Mouse (Mus musculus): ENCODE data around the gene Olfr1132.
"Not testable (repeated sequence)": the region's sequence is repeated elsewhere in the genome, so short reads cannot be mapped to it uniquely, and the experiment has no call there.

The Olfr1132 gene

GRCm38 (mm10) chr2:87637435-87637834, at the start of gene Olfr1132:
Olfr1132 (minus strand) TSS chr2:87637535.
- DNase-seq (ENCODE audit: low spot score): no peak

GRCm38 (mm10) chr2:87673564-87673963, 36.2 kb upstream of the Olfr1132 start, which contains the start of gene Olfr1135:
Olfr1135 (minus strand) TSS chr2:87673664.
- DNase-seq (ENCODE audit: low spot score): no peak

- DNase-seq (ENCODE audit: low spot score): no peak
These were observed 21.0 kb upstream of the Olfr1132 start, which contains the start of gene Olfr1134 for GRCm38 (mm10) chr2:87658360-87658759. Olfr1134 (minus strand) TSS chr2:87658460.

- no peak for DNase-seq (ENCODE audit: low spot score)
These were observed 9.9 kb upstream of the Olfr1132 start, which contains the start of gene Olfr1133 for GRCm38 (mm10) chr2:87647274-87647673. Olfr1133 (minus strand) TSS chr2:87647374.

- no peak for DNase-seq (ENCODE audit: low spot score)
These were observed 5.1 kb upstream of the Olfr1132 start for GRCm38 (mm10) chr2:87642441-87642840.

GRCm38 (mm10) chr2:87626804-87627203, 10.5 kb downstream of the Olfr1132 start, which contains the start of gene Olfr1131:
Olfr1131 (plus strand) TSS chr2:87627104.
- DNase-seq (ENCODE audit: low spot score): no peak

GRCm38 (mm10) chr2:87605912-87606311, 31.4 kb downstream of the Olfr1132 start, which contains the start of gene Olfr1130:
Olfr1130 (plus strand) TSS chr2:87606212.
- not testable (repeated sequence) for DNase-seq (ENCODE audit: low spot score)

Measured in ovary, postnatal 14 days (tissue).